Mouse (Mus musculus): ENCODE data around the gene Agbl4. TPM values are rescaled to one million over a fixed set of nuclear protein-coding genes. Genes with fewer than 3 reads are reported as not detected.

The Agbl4 gene
- polyA plus RNA-seq, 1 experiment from 2014 or later: 2.5 TPM

GRCm38 (mm10) chr4:111487233-111487843 is 1089.9 kb downstream of the Agbl4 start:
- no peaks in the 10 kb centered on the region for H3K9me3 ChIP-seq (replicated peaks)
- 0 out of 2 replicates have a peak, but pooled peaks cover 3% of the 10 kb centered on the region for H3K27me3 ChIP-seq
- H3K27ac ChIP-seq: no peak overlapping the region
- no peak overlapping the region for H3K4me3 ChIP-seq
- H3K36me3 ChIP-seq (ENCODE audit: poor library complexity, severe bottlenecking): no peaks in the 10 kb centered on the region
- no peak overlapping the region for H3K9ac ChIP-seq
- ATAC-seq: no peak
- 73% methylated on average over 3 of the region's 4 CpGs for WGBS
- no peaks in the 10 kb centered on the region for H3K4me1 ChIP-seq
- H3K4me2 ChIP-seq: no peak overlapping the region

GRCm38 (mm10) chr4:111493750-111494404 is 1096.4 kb downstream of the Agbl4 start:
- no peaks in the 10 kb centered on the region for H3K4me1 ChIP-seq
- H3K36me3 ChIP-seq (ENCODE audit: poor library complexity, severe bottlenecking): no peaks in the 10 kb centered on the region
- WGBS: 59% methylated on average over 5 of the region's 5 CpGs
- no peak overlapping the region for H3K9ac ChIP-seq
- no peak overlapping the region for H3K4me3 ChIP-seq
- H3K4me2 ChIP-seq: no peak overlapping the region
- no peak overlapping the region for H3K27ac ChIP-seq
- H3K27me3 ChIP-seq: 0 out of 2 replicates have a peak, but pooled peaks cover 3% of the 10 kb centered on the region
- no peaks in the 10 kb centered on the region for H3K9me3 ChIP-seq (replicated peaks)
- no peak for ATAC-seq

GRCm38 (mm10) chr4:111495949-111496348 is 1098.5 kb downstream of the Agbl4 start:
- H3K9ac ChIP-seq: no peak overlapping the region
- H3K4me2 ChIP-seq: no peak overlapping the region
- WGBS: 7% methylated on average over 2 of the region's 2 CpGs
- H3K27me3 ChIP-seq: 0 out of 2 replicates have a peak, but pooled peaks cover 3% of the 10 kb centered on the region
- no peak overlapping the region for H3K4me3 ChIP-seq
- no peaks in the 10 kb centered on the region for H3K9me3 ChIP-seq (replicated peaks)
- no peak overlapping the region for H3K27ac ChIP-seq
- no peaks in the 10 kb centered on the region for H3K4me1 ChIP-seq
- H3K36me3 ChIP-seq (ENCODE audit: poor library complexity, severe bottlenecking): no peaks in the 10 kb centered on the region
- peak; percentile 68; the same call in 1 of the 2 replicates for ATAC-seq

- H3K27ac ChIP-seq: no peak overlapping the region
- no peak overlapping the region for H3K4me3 ChIP-seq
- no peaks in the 10 kb centered on the region for H3K36me3 ChIP-seq (ENCODE audit: poor library complexity, severe bottlenecking)
- no peaks in the 10 kb centered on the region for H3K9me3 ChIP-seq (replicated peaks)
- ATAC-seq: no peak
- no peak overlapping the region for H3K9ac ChIP-seq
- 0 out of 2 replicates have a peak, but pooled peaks cover 3% of the 10 kb centered on the region for H3K27me3 ChIP-seq
- H3K4me2 ChIP-seq: no peak overlapping the region
- 70% methylated on average over 3 of the region's 3 CpGs for WGBS
- no peaks in the 10 kb centered on the region for H3K4me1 ChIP-seq
Observed at GRCm38 (mm10) chr4:111498751-111499150, 1101.3 kb downstream of the Agbl4 start.

- H3K9ac ChIP-seq: no peak overlapping the region
- 81% methylated on average over 1 of the region's 1 CpGs for WGBS
- no peaks in the 10 kb centered on the region for H3K4me1 ChIP-seq
- no peaks in the 10 kb centered on the region for H3K36me3 ChIP-seq (ENCODE audit: poor library complexity, severe bottlenecking)
- H3K4me2 ChIP-seq: no peak overlapping the region
- no peak for ATAC-seq
- no peak overlapping the region for H3K27ac ChIP-seq
- H3K9me3 ChIP-seq (replicated peaks): no peaks in the 10 kb centered on the region
- H3K4me3 ChIP-seq: no peak overlapping the region
- no peaks in the 10 kb centered on the region for H3K27me3 ChIP-seq
Observed at GRCm38 (mm10) chr4:111501441-111501840, 1104.0 kb downstream of the Agbl4 start.

GRCm38 (mm10) chr4:111502965-111503727 is 1105.7 kb downstream of the Agbl4 start:
- no peak for ATAC-seq
- Histone ChIP-seq H3K27me3 (no peaks in the 10 kb centered on the region), H3K4me3 (no peak overlapping the region), H3K27ac (no peak overlapping the region), H3K4me1 (no peaks in the 10 kb centered on the region), H3K36me3 (ENCODE audit: poor library complexity, severe bottlenecking) (no peaks in the 10 kb centered on the region), H3K9ac (no peak overlapping the region), H3K4me2 (no peak overlapping the region), H3K9me3 (replicated peaks) (no peaks in the 10 kb centered on the region)
- 83% methylated on average over 5 of the region's 5 CpGs for WGBS

- H3K9me3 ChIP-seq (replicated peaks): no peaks in the 10 kb centered on the region
- H3K4me2 ChIP-seq: no peak overlapping the region
- H3K4me3 ChIP-seq: no peak overlapping the region
- no peak for ATAC-seq
- no peaks in the 10 kb centered on the region for H3K27me3 ChIP-seq
- no peak overlapping the region for H3K9ac ChIP-seq
- no peaks in the 10 kb centered on the region for H3K36me3 ChIP-seq (ENCODE audit: poor library complexity, severe bottlenecking)
- no peak overlapping the region for H3K27ac ChIP-seq
- H3K4me1 ChIP-seq: no peaks in the 10 kb centered on the region
- 93% methylated on average over 2 of the region's 2 CpGs for WGBS
Observed at GRCm38 (mm10) chr4:111504952-111505351, 1107.5 kb downstream of the Agbl4 start.

GRCm38 (mm10) chr4:111510129-111510528 is 1112.7 kb downstream of the Agbl4 start:
- Histone ChIP-seq H3K9ac (no peak overlapping the region), H3K4me2 (no peak overlapping the region), H3K27me3 (no peaks in the 10 kb centered on the region), H3K36me3 (ENCODE audit: poor library complexity, severe bottlenecking) (no peaks in the 10 kb centered on the region), H3K4me1 (no peaks in the 10 kb centered on the region), H3K4me3 (no peak overlapping the region), H3K27ac (no peak overlapping the region), H3K9me3 (replicated peaks) (no peaks in the 10 kb centered on the region)
- ATAC-seq: peak; percentile 30; the same call in 1 of the 2 replicates
- 25% methylated on average over 1 of the region's 2 CpGs for WGBS

- 80% methylated on average over 3 of the region's 3 CpGs for WGBS
Observed at GRCm38 (mm10) chr4:111513921-111514320, 1116.5 kb downstream of the Agbl4 start.

GRCm38 (mm10) chr4:111516136-111516535 is 1118.7 kb downstream of the Agbl4 start:
- Histone ChIP-seq H3K4me3 (no peak overlapping the region), H3K9ac (no peak overlapping the region), H3K27ac (no peak overlapping the region), H3K9me3 (replicated peaks) (no peaks in the 10 kb centered on the region), H3K4me2 (no peak overlapping the region), H3K36me3 (ENCODE audit: poor library complexity, severe bottlenecking) (no peaks in the 10 kb centered on the region), H3K4me1 (no peaks in the 10 kb centered on the region), H3K27me3 (no peaks in the 10 kb centered on the region)
- no peak for ATAC-seq
- 92% methylated on average over 2 of the region's 2 CpGs for WGBS

More at GRCm38 (mm10) chr4:111513921-111514320, 1116.5 kb downstream of the Agbl4 start:
- Histone ChIP-seq H3K27ac (no peak overlapping the region), H3K4me3 (no peak overlapping the region), H3K4me1 (no peaks in the 10 kb centered on the region), H3K27me3 (no peaks in the 10 kb centered on the region), H3K36me3 (ENCODE audit: poor library complexity, severe bottlenecking) (no peaks in the 10 kb centered on the region), H3K9ac (no peak overlapping the region), H3K4me2 (no peak overlapping the region), H3K9me3 (replicated peaks) (no peaks in the 10 kb centered on the region)
- ATAC-seq: no peak

- H3K9me3 ChIP-seq (replicated peaks): no peaks in the 10 kb centered on the region
- WGBS: 44% methylated on average over 4 of the region's 4 CpGs
- H3K4me3 ChIP-seq: no peak overlapping the region
- H3K27ac ChIP-seq: no peak overlapping the region
- no peak overlapping the region for H3K4me2 ChIP-seq
- ATAC-seq: peak; percentile 62
- H3K9ac ChIP-seq: no peak overlapping the region
- H3K4me1 ChIP-seq: no peaks in the 10 kb centered on the region
- H3K27me3 ChIP-seq: no peaks in the 10 kb centered on the region
- no peaks in the 10 kb centered on the region for H3K36me3 ChIP-seq (ENCODE audit: poor library complexity, severe bottlenecking)
Observed at GRCm38 (mm10) chr4:111517063-111517792, 1119.8 kb downstream of the Agbl4 start.

- 89% methylated on average over 4 of the region's 4 CpGs for WGBS
- Histone ChIP-seq H3K4me1 (no peaks in the 10 kb centered on the region), H3K9me3 (replicated peaks) (no peaks in the 10 kb centered on the region), H3K27me3 (no peaks in the 10 kb centered on the region), H3K36me3 (ENCODE audit: poor library complexity, severe bottlenecking) (no peaks in the 10 kb centered on the region), H3K27ac (no peak overlapping the region), H3K9ac (no peak overlapping the region), H3K4me2 (no peak overlapping the region), H3K4me3 (no peak overlapping the region)
- ATAC-seq: no peak
Observed at GRCm38 (mm10) chr4:111518191-111518590, 1120.7 kb downstream of the Agbl4 start.
